25 mouse cellular contexts compared by ENCODE assay signal in genomic region chr1:22974917-22975316, GRCm38 (mm10).
DNase-seq lines count a peak whose midpoint lies in the region; ATAC-seq and TF ChIP-seq lines count a peak whose summit lies in the region.
"Had no signal": no experiment of that assay in that cellular context is flagged by ENCODE, and none has a peak within 500 bp of the region (broad histone marks: within the 10 kb centered on the region; RNA-seq: fewer than 3 reads in every experiment).

No protein-coding gene starts in this region.

- no peaks in the 10 kb centered on the region for H3K9me3 ChIP-seq in liver, embryonic 11.5 days (ENCODE audit: control insufficient read depth, low read length)
- no peaks in the 10 kb centered on the region for H3K9me3 ChIP-seq in hindbrain, embryonic 14.5 days (ENCODE audit: control insufficient read depth, low read length)
- no peaks in the 10 kb centered on the region for H3K9me3 ChIP-seq in embryonic facial prominence, embryonic 10.5 days
- H3K9me3 ChIP-seq: hindbrain, embryonic 15.5 days; intestine, embryonic 15.5 days; limb, embryonic 12.5 days; liver, embryonic 12.5 days had no signal

- no peak for TF ChIP-seq CTCF in kidney, adult 2 months (conservative IDR thresholded peaks at IDR 0.05; ENCODE audit: insufficient read depth, insufficient read length, low read depth, low read length)
- TF ChIP-seq CTCF in liver, adult 2 months (IDR thresholded peaks at IDR 0.05; ENCODE audit: low read depth, low read length) = no peak

- H3K4me2 ChIP-seq in liver, embryonic 11.5 days = no peak overlapping the region
- no peak overlapping the region for H3K4me2 ChIP-seq in hindbrain, embryonic 14.5 days (replicated peaks)
- H3K4me2 ChIP-seq: hindbrain, embryonic 15.5 days; intestine, embryonic 15.5 days; limb, embryonic 12.5 days; liver, embryonic 12.5 days had no signal

- no peak overlapping the region for H3K9ac ChIP-seq in liver, adult 2 months (ENCODE audit: low read depth, low read length)
- H3K9ac ChIP-seq in liver, embryonic 11.5 days (ENCODE audit: low read depth, low read length) = no peak overlapping the region
- H3K9ac ChIP-seq in hindbrain, embryonic 14.5 days = no peak overlapping the region
- H3K9ac ChIP-seq: hindbrain, embryonic 15.5 days; intestine, embryonic 15.5 days; limb, embryonic 12.5 days; liver, embryonic 12.5 days; liver, postnatal 0 days had no signal

- 39% methylated on average over 4 of the region's 4 CpGs for WGBS in kidney, adult 2 months
- WGBS in liver, adult 2 months = 64% methylated on average over 4 of the region's 4 CpGs
- WGBS in liver, embryonic 11.5 days = 67% methylated on average over 4 of the region's 4 CpGs
- WGBS in hindbrain, embryonic 14.5 days = 45% methylated on average over 4 of the region's 4 CpGs
- WGBS in embryonic facial prominence, embryonic 10.5 days = 75% methylated on average over 4 of the region's 4 CpGs

- no peaks in the 10 kb centered on the region for H3K36me3 ChIP-seq in kidney, adult 2 months (ENCODE audit: control insufficient read depth, insufficient read depth, low read length)
- no peaks in the 10 kb centered on the region for H3K36me3 ChIP-seq in liver, adult 2 months (ENCODE audit: control insufficient read depth, insufficient read depth, low read length)
- H3K36me3 ChIP-seq in liver, embryonic 11.5 days (ENCODE audit: control insufficient read depth, insufficient read depth, low read length) = no peaks in the 10 kb centered on the region
- H3K36me3 ChIP-seq in hindbrain, embryonic 14.5 days (replicated peaks; ENCODE audit: control insufficient read depth, insufficient read depth) = no peaks in the 10 kb centered on the region
- no peaks in the 10 kb centered on the region for H3K36me3 ChIP-seq in embryonic facial prominence, embryonic 10.5 days (replicated peaks)
- H3K36me3 ChIP-seq: hindbrain, embryonic 15.5 days; intestine, embryonic 15.5 days; limb, embryonic 12.5 days; liver, embryonic 12.5 days had no signal

- H3K4me1 ChIP-seq in kidney, adult 2 months (ENCODE audit: control insufficient read depth, insufficient read depth, low read length) = no peaks in the 10 kb centered on the region
- no peaks in the 10 kb centered on the region for H3K4me1 ChIP-seq in liver, adult 2 months (ENCODE audit: control insufficient read depth, insufficient read depth, low read length)
- H3K4me1 ChIP-seq in liver, embryonic 11.5 days (replicated peaks; ENCODE audit: control insufficient read depth, insufficient read depth, low read length) = no peaks in the 10 kb centered on the region
- H3K4me1 ChIP-seq in hindbrain, embryonic 14.5 days (replicated peaks; ENCODE audit: control insufficient read depth, insufficient read depth, low read length) = no peaks in the 10 kb centered on the region
- H3K4me1 ChIP-seq in embryonic facial prominence, embryonic 10.5 days = no peaks in the 10 kb centered on the region
- H3K4me1 ChIP-seq: hindbrain, embryonic 15.5 days; intestine, embryonic 15.5 days; limb, embryonic 12.5 days; liver, embryonic 12.5 days had no signal

- no peak overlapping the region for H3K27ac ChIP-seq in kidney, adult 2 months (ENCODE audit: insufficient read depth, low read depth, low read length)
- no peak overlapping the region for H3K27ac ChIP-seq in liver, adult 2 months (replicated peaks; ENCODE audit: insufficient read depth, low read depth, low read length)
- no peak overlapping the region for H3K27ac ChIP-seq in liver, embryonic 11.5 days (ENCODE audit: low read depth, low read length)
- H3K27ac ChIP-seq in hindbrain, embryonic 14.5 days = no peak overlapping the region
- no peak overlapping the region for H3K27ac ChIP-seq in embryonic facial prominence, embryonic 10.5 days (replicated peaks)
- H3K27ac ChIP-seq: hindbrain, embryonic 15.5 days; intestine, embryonic 15.5 days; layer of hippocampus, adult 2 months; left cerebral cortex, adult 2 months; limb, embryonic 12.5 days; liver, embryonic 12.5 days; macrophage had no signal

- H3K79me2 ChIP-seq in liver, adult 2 months (ENCODE audit: control insufficient read depth, insufficient read depth, low read length) = no peaks in the 10 kb centered on the region

- H3K27me3 ChIP-seq in kidney, adult 2 months (replicated peaks; ENCODE audit: control insufficient read depth, insufficient read depth, low read length) = no peaks in the 10 kb centered on the region
- H3K27me3 ChIP-seq in liver, adult 2 months (ENCODE audit: control insufficient read depth, insufficient read depth, low read length) = no peaks in the 10 kb centered on the region
- no peaks in the 10 kb centered on the region for H3K27me3 ChIP-seq in liver, embryonic 11.5 days (replicated peaks; ENCODE audit: control insufficient read depth, insufficient read depth, low read length)
- no peaks in the 10 kb centered on the region for H3K27me3 ChIP-seq in hindbrain, embryonic 14.5 days (ENCODE audit: control insufficient read depth, insufficient read depth, low read length)
- no peaks in the 10 kb centered on the region for H3K27me3 ChIP-seq in embryonic facial prominence, embryonic 10.5 days (replicated peaks; ENCODE audit: low read depth, poor library complexity, severe bottlenecking)
- H3K27me3 ChIP-seq: hindbrain, embryonic 15.5 days; intestine, embryonic 15.5 days; limb, embryonic 12.5 days; liver, embryonic 12.5 days had no signal

- H3K4me3 ChIP-seq in kidney, adult 2 months (ENCODE audit: insufficient read depth, low read depth, low read length) = no peak overlapping the region
- no peak overlapping the region for H3K4me3 ChIP-seq in liver, adult 2 months (ENCODE audit: insufficient read depth, low read depth, low read length)
- no peak overlapping the region for H3K4me3 ChIP-seq in liver, embryonic 11.5 days (ENCODE audit: low read depth, low read length)
- H3K4me3 ChIP-seq in hindbrain, embryonic 14.5 days (replicated peaks; ENCODE audit: low read length) = no peak overlapping the region
- H3K4me3 ChIP-seq in embryonic facial prominence, embryonic 10.5 days = no peak overlapping the region
- H3K4me3 ChIP-seq: hindbrain, embryonic 15.5 days; intestine, embryonic 15.5 days; layer of hippocampus, adult 2 months; left cerebral cortex, adult 2 months; limb, embryonic 12.5 days; liver, embryonic 12.5 days had no signal

- TF ChIP-seq POLR2A in kidney, adult 2 months (IDR thresholded peaks at IDR 0.05; ENCODE audit: low read depth, low read length) = no peak
- TF ChIP-seq POLR2A in liver, adult 2 months (IDR thresholded peaks at IDR 0.05; ENCODE audit: extremely low read depth, insufficient read depth, low read length) = no peak

- DNase-seq in kidney, adult 2 months = peak; percentile 2
- no peak for DNase-seq in kidney, postnatal 10 days
- DNase-seq in liver, adult 2 months (ENCODE audit: extremely low read depth, low read depth, low spot score) = peak; percentile 31
- DNase-seq in liver, embryonic 11.5 days (ENCODE audit: low spot score) = no peak
- DNase-seq in Muller cell, postnatal 12 days (ENCODE audit: inconsistent ontology term) = peak; percentile 7
- no peak for DNase-seq in hindbrain, embryonic 14.5 days (ENCODE audit: low spot score)
- DNase-seq in embryonic facial prominence, embryonic 10.5 days (ENCODE audit: low spot score) = no peak
- DNase-seq: adrenal gland, postnatal 36 days; cerebellum, adult 8-10 months; cerebellum, postnatal 25 days; gastrocnemius, postnatal 14 days; heart, postnatal 14 days; kidney, adult 9 months; liver, postnatal 0 days; lung, postnatal 10 days; midbrain, embryonic 14.5 days had no signal

- ATAC-seq in liver, embryonic 11.5 days (replicated peaks; ENCODE audit: low FRiP score) = no peak
- ATAC-seq in hindbrain, embryonic 14.5 days (ENCODE audit: low FRiP score) = peak; percentile 34; the same call in 1 of the 2 replicates
- no peak for ATAC-seq in megakaryocyte, adult 5-6 weeks (ENCODE audit: poor library complexity, severe bottlenecking)
- ATAC-seq: forebrain, embryonic 14.5 days; intestine, embryonic 15.5 days; liver, embryonic 12.5 days; liver, postnatal 0 days had no signal

Comparison
In these comparisons a context has a peak if more than half of its experiments do, and no peak if none do; other contexts are left out.
1. DNase-seq: peak in kidney, adult 2 months (single experiment), liver, adult 2 months (single experiment) and Muller cell, postnatal 12 days (single experiment); none in kidney, postnatal 10 days (single experiment), liver, embryonic 11.5 days (single experiment), hindbrain, embryonic 14.5 days (single experiment) and embryonic facial prominence, embryonic 10.5 days (single experiment).